Mouse (Mus musculus) limb, embryonic 14.5 days (tissue): ENCODE results near the gene Usp29. TPM values are rescaled to one million over a fixed set of nuclear protein-coding genes. Genes with fewer than 3 reads are reported as not detected.

Experiments used
- ATAC-seq: fragments of 200-750 bp; cut with Nextera tagmentation; 2 replicates; pipeline ENCODE4 v1.8.0; 2017; ENCODE audit warnings: low read depth, moderate number of reproducible peaks, moderate TSS enrichment; ENCODE audit not compliant: low FRiP score
- DNase-seq: peaks from one replicate; pipeline ENCODE4 v3.0.0-alpha.2; 2015; ENCODE audit warnings: low spot score
- H3K27ac ChIP-seq: fragments of 300-500 bp; sonication (generic); replicated peaks from 2 replicates; pipeline ENCODE4 v1.5.1; 2014; ENCODE audit warnings: low read depth, mild to moderate bottlenecking, low read length, moderate library complexity, mixed read lengths
- H3K27me3 ChIP-seq: fragments of 300-500 bp; sonication (generic); 2 replicates; pipeline ENCODE4 v1.6.1; 2014; ENCODE audit warnings: low read length, mixed read lengths; ENCODE audit not compliant: control insufficient read depth, insufficient read depth
- H3K36me3 ChIP-seq: fragments of 300-500 bp; sonication (generic); 2 replicates; pipeline ENCODE4 v1.6.1; 2014; ENCODE audit warnings: mild to moderate bottlenecking, low read length, moderate library complexity, mixed read lengths; ENCODE audit not compliant: control insufficient read depth, insufficient read depth
- H3K4me1 ChIP-seq: fragments of 300-500 bp; sonication (generic); 2 replicates; pipeline ENCODE4 v1.6.1; 2014; ENCODE audit warnings: antibody characterized with exemption, low read length, mixed read lengths; ENCODE audit not compliant: control insufficient read depth, insufficient read depth
- H3K4me2 ChIP-seq: fragments of 300-500 bp; sonication (generic); replicated peaks from 2 replicates; pipeline ENCODE4 v1.6.1; 2014; ENCODE audit warnings: low read depth, mild to moderate bottlenecking, low read length, moderate library complexity; ENCODE audit not compliant: severe bottlenecking
- H3K4me3 ChIP-seq: fragments of 300-500 bp; sonication (generic); replicated peaks from 2 replicates; pipeline ENCODE4 v1.5.1; 2014; ENCODE audit warnings: low read length
- H3K9ac ChIP-seq: fragments of 300-500 bp; sonication (generic); 2 replicates; pipeline ENCODE4 v1.6.1; 2014; ENCODE audit warnings: mild to moderate bottlenecking, low read depth, low read length, moderate library complexity; ENCODE audit not compliant: severe bottlenecking
- H3K9me3 ChIP-seq: fragments of 300-500 bp; sonication (generic); 2 replicates; pipeline ENCODE4 v1.6.1; 2016; ENCODE audit warnings: low read length; ENCODE audit not compliant: control insufficient read depth
- POLR2A ChIP-seq: fragments of 200-500 bp; IDR thresholded peaks from 2 replicates; pipeline ENCODE4 v1.8.0; 2012; ENCODE audit warnings: inconsistent platforms, mild to moderate bottlenecking, moderate library complexity, borderline replicate concordance; ENCODE audit not compliant: insufficient read depth, insufficient read length; ENCODE audit errors: extremely low read depth
- WGBS: fragments of 180-500 bp; shearing (Covaris S2); extraction: QIAGEN DNeasy Blood & Tissue Kit; methylation state at CpG from one replicate; pipeline ENCODE4 v1.1.7; 2014; 5-methylcytosine and 5-hydroxymethylcytosine counted together
- polyA plus RNA-seq, 2 experiments: library from polyadenylated mRNA; depleted of rRNA in 1 of 2; stranded (reverse) in 1 of 2; unstranded in 1 of 2; fragments of >200 nt; fragmentation: Nextera tagmentation in 1 of 2; extraction: Ambion mirVana in 1 of 2; gene quantifications; 2 replicates each; pipeline versions ENCODE4 v1.2.1 to v1.2.3; 2012 to 2014

Usp29 gene
- polyA plus RNA-seq, 2 experiments = 10.7 to 20.7 TPM

GRCm38 (mm10) chr7:6913439-6914380 is 183.3 kb downstream of the Usp29 start:
- 7% methylated on average over 30 of the region's 30 CpGs for WGBS

GRCm38 (mm10) chr7:6917126-6917525 is 186.7 kb downstream of the Usp29 start:
- H3K4me2 ChIP-seq = no peak overlapping the region
- DNase-seq = no peak
- H3K9me3 ChIP-seq = no peaks in the 10 kb centered on the region
- no peak overlapping the region for H3K27ac ChIP-seq
- no peaks in the 10 kb centered on the region for H3K36me3 ChIP-seq
- no peak overlapping the region for H3K9ac ChIP-seq
- TF ChIP-seq POLR2A = no peak
- WGBS = 46% methylated on average over 5 of the region's 5 CpGs
- H3K27me3 ChIP-seq = no peaks in the 10 kb centered on the region
- peaks cover 26% of the 10 kb centered on the region for H3K4me1 ChIP-seq
- H3K4me3 ChIP-seq = no peak overlapping the region
- no peak for ATAC-seq

More at GRCm38 (mm10) chr7:6913439-6914380, 183.3 kb downstream of the Usp29 start:
- H3K4me3 ChIP-seq = peak overlapping the region; percentile 27
- ATAC-seq = peak; percentile 86
- peak overlapping the region; percentile 79 for H3K27ac ChIP-seq
- peak; percentile 90 for DNase-seq
- H3K27me3 ChIP-seq = no peaks in the 10 kb centered on the region
- no peak for TF ChIP-seq POLR2A
- H3K36me3 ChIP-seq = no peaks in the 10 kb centered on the region
- peaks cover 33% of the 10 kb centered on the region for H3K4me1 ChIP-seq
- no peaks in the 10 kb centered on the region for H3K9me3 ChIP-seq
- peak overlapping the region; percentile 56 for H3K4me2 ChIP-seq
- peak overlapping the region; percentile 51 for H3K9ac ChIP-seq

- Histone ChIP-seq H3K27ac (no peak overlapping the region), H3K4me1 (peaks cover 20% of the 10 kb centered on the region), H3K9ac (no peak overlapping the region), H3K4me2 (no peak overlapping the region), H3K4me3 (no peak overlapping the region), H3K27me3 (no peaks in the 10 kb centered on the region), H3K9me3 (no peaks in the 10 kb centered on the region), H3K36me3 (no peaks in the 10 kb centered on the region)
- DNase-seq (peak; percentile 94), ATAC-seq (peak; percentile 58; the same call in 1 of the 2 replicates)
- TF ChIP-seq POLR2A = no peak
- 7% methylated on average over 10 of the region's 10 CpGs for WGBS
Observed at GRCm38 (mm10) chr7:6918267-6918666, 187.9 kb downstream of the Usp29 start.

- Histone ChIP-seq H3K36me3 (no peaks in the 10 kb centered on the region), H3K9ac (no peak overlapping the region), H3K4me1 (peaks cover 9% of the 10 kb centered on the region), H3K27ac (no peak overlapping the region), H3K27me3 (no peaks in the 10 kb centered on the region), H3K4me2 (no peak overlapping the region), H3K9me3 (no peaks in the 10 kb centered on the region), H3K4me3 (no peak overlapping the region)
- DNase-seq = no peak
- no peak for TF ChIP-seq POLR2A
- no peak for ATAC-seq
- 86% methylated on average over 1 of the region's 1 CpGs for WGBS
Observed at GRCm38 (mm10) chr7:6919131-6919870, 188.9 kb downstream of the Usp29 start.

GRCm38 (mm10) chr7:6923515-6923914 is 193.1 kb downstream of the Usp29 start:
- Histone ChIP-seq H3K27ac (no peak overlapping the region), H3K27me3 (no peaks in the 10 kb centered on the region), H3K36me3 (no peaks in the 10 kb centered on the region), H3K4me3 (no peak overlapping the region), H3K9ac (no peak overlapping the region), H3K4me1 (no peaks in the 10 kb centered on the region), H3K4me2 (no peak overlapping the region), H3K9me3 (no peaks in the 10 kb centered on the region)
- no peak for DNase-seq
- no peak for TF ChIP-seq POLR2A
- 94% methylated on average over 3 of the region's 3 CpGs for WGBS
- ATAC-seq = no peak
